Mouse (Mus musculus) lung, postnatal 36 days (tissue): ENCODE results near the gene Fryl.

Source experiments
- DNase-seq: peaks from one replicate; pipeline ENCODE4 v3.0.0; 2022; ENCODE audit warnings: mixed read lengths

Fryl gene

DNA sequence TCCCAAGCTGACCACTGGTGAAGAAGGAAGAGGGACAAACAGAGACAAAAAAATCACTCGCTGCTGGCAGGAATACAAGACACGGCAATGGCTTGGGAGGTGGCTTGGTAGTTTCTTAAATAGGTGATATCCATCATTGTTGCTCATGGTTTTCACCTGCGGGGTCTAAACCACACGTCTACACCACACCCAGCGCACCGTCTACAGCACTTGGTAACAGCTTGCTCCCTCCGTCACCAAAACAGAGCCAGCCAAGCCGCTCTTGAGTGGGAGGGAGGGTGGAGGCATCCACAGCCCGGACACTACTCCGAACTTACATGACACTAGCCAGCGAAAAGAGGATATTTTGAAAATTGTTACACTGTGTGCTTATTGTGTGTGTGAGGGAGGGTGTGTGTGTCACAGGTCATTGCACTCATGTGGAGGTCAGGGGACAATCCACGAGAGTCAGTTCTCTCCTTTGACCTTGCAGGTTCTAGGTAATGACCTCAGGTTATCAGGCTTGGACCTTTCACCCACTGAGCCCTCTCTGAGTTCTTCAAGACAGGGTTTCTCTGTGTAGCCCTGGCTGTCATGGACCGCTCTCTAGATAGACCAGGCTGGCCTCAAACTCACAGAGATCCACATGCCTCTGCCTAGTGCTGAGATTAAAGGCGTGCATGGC lies 102.5 kb downstream of the Fryl start:
- no peak for DNase-seq

DNA sequence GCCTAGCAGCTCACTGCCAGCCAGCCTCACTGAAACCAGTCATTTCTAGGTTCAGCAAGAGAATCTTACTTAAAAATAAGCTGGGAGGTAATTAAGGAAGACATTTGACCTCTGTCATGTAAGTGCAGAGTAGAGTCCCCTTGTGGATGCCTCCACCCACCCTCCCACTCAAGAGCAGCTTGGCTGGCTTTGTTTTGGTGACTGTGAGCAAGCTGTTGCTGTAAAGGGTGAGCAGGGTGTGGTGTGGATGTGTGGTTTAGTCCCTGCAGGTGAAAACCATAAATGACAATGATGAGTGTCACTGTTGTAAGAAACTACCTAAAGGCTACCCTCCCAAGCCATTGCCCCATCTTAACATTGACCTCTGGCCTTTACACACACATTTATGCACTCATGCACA lies 104.2 kb downstream of the Fryl start:
- DNase-seq: no peak

GRCm38 (mm10) chr5:73150877-73151445 lies 105.5 kb downstream of the Fryl start:
- no peak for DNase-seq

DNA sequence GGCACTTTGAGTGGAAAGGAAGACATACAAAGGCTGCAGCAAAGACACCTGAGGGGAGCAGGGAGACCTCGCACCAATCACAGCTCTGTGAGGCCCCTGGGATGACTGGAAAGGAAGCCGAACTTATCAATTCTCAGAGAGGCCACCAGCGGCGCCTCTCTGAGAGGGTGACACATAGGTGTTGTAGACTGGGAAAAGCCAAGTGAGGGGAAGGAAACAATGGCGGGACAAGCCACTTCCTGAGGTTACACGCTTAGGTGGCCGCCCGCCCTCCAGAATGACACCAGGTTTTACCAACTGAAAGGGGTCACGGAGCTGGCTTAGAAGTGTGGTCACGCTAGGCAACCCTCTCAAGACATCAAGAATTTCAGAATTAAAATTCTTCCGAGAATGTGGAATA lies 111.4 kb downstream of the Fryl start:
- DNase-seq: no peak

DNA sequence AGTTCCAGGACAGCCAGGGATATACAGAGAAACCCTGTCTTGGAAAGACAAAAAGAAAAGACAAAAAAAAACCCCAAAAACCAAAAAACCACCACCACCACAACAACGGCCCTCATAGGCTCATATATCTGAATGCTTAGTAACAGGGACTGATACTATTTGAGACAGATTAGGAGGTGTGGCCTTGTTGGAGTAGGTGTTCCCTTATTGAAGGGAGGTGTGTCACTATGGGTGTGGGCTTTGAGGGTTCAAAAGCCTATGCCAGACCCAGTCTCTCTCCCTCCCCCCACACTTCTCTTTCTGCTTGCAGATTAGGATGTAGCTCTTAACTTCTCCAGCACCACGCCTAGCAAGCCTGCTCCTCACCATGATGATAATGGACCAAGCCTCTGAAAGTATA lies 114.7 kb downstream of the Fryl start:
- no peak for DNase-seq

DNA sequence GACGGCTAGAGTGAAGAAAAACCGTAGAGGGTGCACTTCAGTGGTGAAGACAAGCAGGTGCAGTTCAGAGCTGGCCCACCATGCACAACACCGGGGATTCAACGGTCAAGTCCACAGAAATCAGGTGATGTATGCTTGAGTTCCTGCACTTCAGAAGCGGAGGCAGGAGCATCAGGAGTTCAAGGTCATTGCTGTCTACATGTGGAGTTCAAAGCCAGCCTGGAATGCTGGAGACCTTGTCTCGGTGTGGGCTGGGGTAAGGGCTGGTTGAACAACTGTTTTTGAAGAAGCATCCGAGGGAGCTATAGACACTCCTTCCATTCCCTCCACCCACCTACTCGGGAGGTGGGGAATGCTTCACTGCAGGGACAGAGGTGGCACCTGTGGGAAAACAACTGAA lies 115.3 kb downstream of the Fryl start:
- no peak for DNase-seq

GRCm38 (mm10) chr5:73137561-73137960 lies 118.9 kb downstream of the Fryl start:
- DNase-seq: no peak

GRCm38 (mm10) chr5:73135959-73136358 lies 120.5 kb downstream of the Fryl start:
- no peak for DNase-seq

GRCm38 (mm10) chr5:73135131-73135530 lies 121.3 kb downstream of the Fryl start:
- peak; percentile 38 for DNase-seq

DNA sequence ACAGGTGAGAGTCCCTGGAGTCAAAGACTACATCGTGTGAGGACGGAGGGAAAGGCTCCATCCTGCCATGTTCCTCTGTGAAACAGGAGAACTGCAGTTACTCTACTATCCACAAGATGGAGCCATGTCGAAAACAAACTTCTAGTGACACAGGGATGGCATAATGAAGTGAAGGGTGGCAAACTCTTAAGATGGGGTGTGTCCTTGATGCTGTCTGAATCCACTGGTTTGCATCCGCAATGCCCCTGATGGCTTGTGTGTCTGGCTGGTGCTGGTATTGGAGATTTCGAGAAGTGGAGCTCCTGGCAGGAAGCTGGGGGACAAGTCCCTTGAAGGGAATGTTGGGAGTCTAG lies 122.6 kb downstream of the Fryl start:
- peak; percentile 80 for DNase-seq

- no peak for DNase-seq
Measured at GRCm38 (mm10) chr5:73132998-73133832, 123.2 kb downstream of the Fryl start.

DNA sequence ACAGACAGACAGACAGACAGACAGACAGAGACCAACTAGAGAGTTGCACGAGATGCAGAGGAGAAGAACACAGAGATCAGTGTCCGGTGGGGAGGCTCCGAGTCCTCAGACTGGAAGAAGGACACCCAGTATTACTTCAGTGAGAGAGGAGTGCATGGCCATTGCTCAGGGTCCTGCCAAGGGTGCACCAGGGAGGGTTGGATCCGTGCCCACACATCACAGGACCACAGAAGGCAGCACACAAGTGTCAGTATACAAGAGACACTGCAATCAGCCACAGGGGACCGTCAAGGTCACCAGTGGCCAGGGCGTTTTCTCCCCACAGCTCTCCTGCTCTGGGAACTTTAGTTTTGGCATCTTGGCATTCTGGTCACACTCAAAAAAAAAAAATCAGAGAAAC lies 125.4 kb downstream of the Fryl start:
- no peak for DNase-seq

GRCm38 (mm10) chr5:73129871-73130270 lies 126.5 kb downstream of the Fryl start:
- DNase-seq: peak; percentile 41

DNA sequence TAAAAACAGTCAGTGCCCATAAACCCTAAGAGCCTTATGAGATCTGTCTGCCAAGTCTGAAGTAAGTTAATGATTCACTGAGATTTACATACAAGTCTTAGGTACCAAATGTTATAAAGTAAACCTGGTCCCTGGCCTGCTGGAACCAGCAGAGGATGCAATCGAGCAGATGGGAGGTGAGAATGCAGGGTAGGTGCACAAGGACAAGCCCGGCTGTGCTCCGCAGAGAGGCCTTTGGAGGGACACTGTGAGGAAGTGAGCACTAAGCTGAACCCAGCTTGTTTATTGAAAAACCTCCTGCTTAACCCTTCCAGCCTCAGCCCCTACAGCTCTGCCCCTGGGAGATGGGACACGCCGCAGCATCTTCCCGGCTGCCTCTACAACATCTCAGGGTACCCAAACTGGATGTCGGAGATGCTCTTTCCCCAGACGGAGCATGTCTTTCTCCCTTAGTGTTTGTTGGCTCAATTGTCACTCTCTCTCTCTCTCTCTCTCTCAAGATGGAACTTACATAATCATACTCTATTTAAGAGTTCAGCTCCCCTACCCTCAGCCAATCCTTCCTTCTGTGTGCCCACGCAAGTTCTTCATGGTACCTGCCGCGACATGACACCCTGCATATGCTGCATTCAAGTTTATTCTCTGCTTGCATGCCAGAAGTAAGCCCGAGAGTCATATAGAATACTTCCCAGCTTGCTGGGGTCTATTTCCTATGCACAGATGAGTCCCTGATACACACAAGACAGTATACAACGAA lies 136.3 kb downstream of the Fryl start:
- DNase-seq: no peak

DNA sequence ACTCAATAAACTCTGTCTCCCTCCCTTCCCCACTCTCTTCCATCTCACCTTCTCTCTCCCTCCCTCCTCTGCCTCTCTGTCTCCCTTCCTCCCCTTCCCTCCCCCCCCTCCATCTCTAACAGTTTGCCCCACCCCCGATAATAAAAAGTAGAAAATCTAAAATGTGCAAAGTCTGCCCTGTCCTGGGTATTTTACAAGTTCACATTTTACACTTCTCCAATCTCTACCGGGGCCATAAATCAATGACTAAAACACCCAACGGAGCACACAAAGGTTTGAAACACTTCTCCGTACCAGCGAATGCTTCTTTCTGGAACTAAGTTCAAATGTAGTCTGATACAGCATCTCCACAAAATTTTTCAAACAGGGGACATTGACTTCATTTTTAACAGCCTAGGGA lies 136.9 kb downstream of the Fryl start:
- DNase-seq: no peak

DNA sequence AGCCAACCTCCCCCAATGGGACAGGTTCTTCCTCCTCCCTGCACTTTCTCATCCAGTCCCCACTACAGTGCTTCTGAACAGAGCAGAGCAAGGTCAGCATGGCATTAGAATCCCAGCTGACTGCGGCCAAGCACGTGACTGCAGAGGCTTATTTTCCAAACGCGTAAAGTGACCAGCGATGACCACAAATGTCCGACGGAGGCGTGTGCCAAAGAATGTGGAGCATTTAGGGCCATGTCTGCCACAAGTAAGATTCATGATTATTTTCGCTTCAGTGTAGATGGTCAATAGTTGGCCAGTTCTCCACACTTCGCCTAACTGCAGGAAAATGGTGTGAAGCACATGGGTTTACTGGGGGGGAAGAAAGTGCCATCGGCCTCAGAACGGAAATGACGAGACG lies 137.6 kb downstream of the Fryl start:
- peak; percentile 11 for DNase-seq

DNA sequence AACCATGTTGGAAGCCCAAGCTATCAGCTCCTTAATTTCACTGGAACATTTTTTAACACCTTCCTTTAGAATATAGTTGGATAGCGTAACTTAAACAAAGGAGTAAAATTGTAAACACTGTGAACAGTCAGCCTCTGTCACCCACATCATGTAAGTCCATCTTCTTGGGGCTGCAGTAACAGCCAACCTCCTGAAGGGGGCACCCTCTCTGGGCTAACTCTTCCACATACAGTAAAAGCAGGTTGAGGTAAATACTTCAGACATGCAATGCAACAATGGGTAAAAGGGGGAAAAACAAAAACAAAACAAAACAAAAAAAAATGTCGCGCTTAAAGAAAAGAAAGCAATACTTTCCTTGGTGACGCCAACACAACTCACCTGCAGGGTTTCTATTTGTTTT lies 141.5 kb downstream of the Fryl start:
- DNase-seq: peak; percentile 12

GRCm38 (mm10) chr5:73112331-73112730 lies 144.1 kb downstream of the Fryl start:
- no peak for DNase-seq

DNA sequence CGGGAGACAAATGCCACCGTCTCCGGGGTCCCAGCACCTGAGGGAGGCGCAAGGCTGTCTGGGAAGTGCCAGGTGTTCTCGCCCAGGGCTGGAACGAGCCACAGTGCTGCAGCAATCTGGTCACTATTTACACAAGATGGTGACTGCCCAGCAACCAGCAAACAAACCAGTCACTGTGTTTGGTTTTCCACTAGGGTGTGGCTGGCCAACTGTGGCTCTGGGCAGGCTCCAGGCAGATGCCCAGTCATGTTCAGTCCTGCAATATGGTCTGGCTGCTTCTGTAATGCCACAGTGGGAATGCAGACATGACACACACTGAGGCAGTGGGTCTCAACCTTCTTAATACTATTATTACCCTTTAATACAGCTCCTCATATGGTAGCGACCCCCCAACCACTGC lies 152.8 kb downstream of the Fryl start:
- DNase-seq: peak; percentile 73

DNA sequence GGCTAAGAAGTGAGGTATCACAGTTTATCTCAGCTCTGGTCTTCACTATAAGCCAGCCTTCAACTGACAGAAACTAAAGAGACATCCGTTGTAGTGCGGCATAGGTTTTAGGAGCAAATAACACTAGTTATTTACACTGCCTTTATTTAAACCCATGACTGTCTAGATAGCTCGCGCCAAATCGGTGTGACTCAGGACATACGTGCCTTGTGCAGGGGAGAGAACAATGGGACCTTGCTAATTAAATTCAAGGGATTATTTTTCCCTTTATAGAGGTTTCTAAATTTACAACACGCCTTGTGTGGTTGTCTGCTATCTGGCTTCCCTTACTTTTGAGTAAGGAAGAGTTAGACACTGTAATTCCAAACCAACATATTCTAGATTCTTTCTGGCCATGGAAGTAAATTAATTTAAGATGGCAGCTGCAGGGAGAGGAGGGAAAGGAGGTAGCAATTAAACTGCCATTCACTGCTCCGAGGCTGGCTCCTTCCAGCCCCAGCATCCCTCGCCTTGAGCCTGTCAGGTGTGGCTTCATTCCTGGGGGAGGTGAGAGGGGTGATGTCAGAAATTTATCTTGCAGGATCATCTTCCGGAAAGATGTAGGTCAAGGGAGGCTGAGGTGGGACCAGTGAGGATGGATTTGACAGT lies 154.0 kb downstream of the Fryl start:
- no peak for DNase-seq

DNA sequence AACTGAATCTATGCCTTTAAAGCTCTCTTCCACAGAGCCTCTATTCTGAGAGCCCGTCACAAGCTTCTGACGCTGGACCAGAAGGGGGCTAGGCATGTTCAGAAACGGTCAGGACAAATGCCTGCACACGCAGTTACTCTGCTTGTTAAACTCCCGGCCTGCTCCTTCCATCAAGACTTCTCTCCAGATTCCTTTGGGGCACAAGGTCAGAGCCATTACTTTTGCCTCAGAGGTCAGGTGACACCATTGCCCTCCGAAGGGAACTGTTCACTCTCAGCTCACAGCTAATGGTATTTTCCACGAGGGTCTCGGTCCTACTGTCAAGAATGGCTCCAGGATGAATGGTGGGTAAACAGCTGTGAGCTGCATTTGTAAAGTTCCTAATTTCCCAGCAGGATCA lies 164.2 kb downstream of the Fryl start:
- no peak for DNase-seq

DNA sequence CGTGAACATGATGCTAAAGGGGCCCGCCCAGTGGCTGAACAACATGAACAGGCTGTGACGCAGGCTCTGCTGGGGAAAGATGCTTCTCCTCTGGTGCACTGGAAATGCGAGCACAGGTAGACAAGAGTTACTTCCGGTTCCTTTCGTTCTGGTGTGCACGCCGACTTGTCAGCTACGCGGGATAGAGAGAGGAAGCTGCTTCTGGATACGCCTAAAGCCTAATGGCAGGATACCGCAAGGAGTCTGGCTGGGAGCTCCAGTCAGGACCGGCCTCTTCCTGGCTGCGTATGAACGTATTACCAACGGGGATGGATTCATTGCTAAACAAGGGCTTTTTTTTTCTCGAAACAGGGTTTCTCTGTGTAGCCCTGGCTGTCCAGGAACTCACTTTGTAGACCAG lies 167.3 kb downstream of the Fryl start:
- no peak for DNase-seq

GRCm38 (mm10) chr5:73081496-73081895 lies 174.9 kb downstream of the Fryl start:
- no peak for DNase-seq
